Mouse (Mus musculus) embryonic facial prominence, embryonic 14.5 days (tissue): ENCODE results near the gene Frmpd4. TPM values are rescaled to one million over a fixed set of nuclear protein-coding genes. Genes with fewer than 3 reads are reported as not detected.

Experiments
- ATAC-seq: fragments of 200-750 bp; cut with Nextera tagmentation; 2 replicates; pipeline ENCODE4 v1.8.0; 2017; ENCODE audit warnings: low read depth, moderate number of reproducible peaks, moderate TSS enrichment
- DNase-seq: peaks from one replicate; pipeline ENCODE4 v3.0.0-alpha.2; 2015; ENCODE audit warnings: low spot score
- H3K27ac ChIP-seq: fragments of 300-500 bp; sonication (generic); replicated peaks from 2 replicates; pipeline ENCODE4 v1.5.1; 2014; ENCODE audit warnings: low read depth, mild to moderate bottlenecking, low read length, moderate library complexity
- H3K27me3 ChIP-seq: fragments of 300-500 bp; sonication (generic); replicated peaks from 2 replicates; pipeline ENCODE4 v1.6.1; 2014; ENCODE audit warnings: low read length; ENCODE audit not compliant: control insufficient read depth, insufficient read depth
- H3K36me3 ChIP-seq: fragments of 300-500 bp; sonication (generic); 2 replicates; pipeline ENCODE4 v1.6.1; 2014; ENCODE audit warnings: low read length, mixed read lengths; ENCODE audit not compliant: control insufficient read depth, insufficient read depth
- H3K4me1 ChIP-seq: fragments of 300-500 bp; sonication (generic); 2 replicates; pipeline ENCODE4 v1.6.1; 2014; ENCODE audit warnings: antibody characterized with exemption, low read length; ENCODE audit not compliant: control insufficient read depth, insufficient read depth
- H3K4me2 ChIP-seq: fragments of 300-500 bp; sonication (generic); 2 replicates; pipeline ENCODE4 v1.6.1; 2014; ENCODE audit warnings: low read depth, mild to moderate bottlenecking, low read length, moderate library complexity, mixed read lengths
- H3K4me3 ChIP-seq: fragments of 300-500 bp; sonication (generic); 2 replicates; pipeline ENCODE4 v1.5.1; 2014; ENCODE audit warnings: low read depth, mild to moderate bottlenecking, low read length
- H3K9ac ChIP-seq: fragments of 300-500 bp; sonication (generic); 2 replicates; pipeline ENCODE4 v1.6.1; 2014; ENCODE audit warnings: low read depth, mild to moderate bottlenecking, low read length, moderate library complexity, mixed read lengths
- H3K9me3 ChIP-seq: fragments of 300-500 bp; sonication (generic); 2 replicates; pipeline ENCODE4 v1.6.1; 2016; ENCODE audit warnings: low read length; ENCODE audit not compliant: control insufficient read depth
- WGBS: fragments of 180-500 bp; shearing (Covaris S2); extraction: QIAGEN DNeasy Blood & Tissue Kit; methylation state at CpG from one replicate; pipeline ENCODE4 v1.1.7; 2014; 5-methylcytosine and 5-hydroxymethylcytosine counted together
- polyA plus RNA-seq: library from polyadenylated mRNA; unstranded; fragments of >200 nt; fragmentation: Nextera tagmentation; extraction: Ambion mirVana; gene quantifications from 2 replicates; pipeline ENCODE4 v1.2.1, GENCODE M21; 2014

The Frmpd4 gene
- polyA plus RNA-seq = 0.50 and 0.72 TPM in 2 replicates

- H3K4me2 ChIP-seq = no peak within 1 kb of the TSS
- H3K36me3 ChIP-seq = no peaks in the 10 kb centered on the region
- no peak within 1 kb of the TSS for H3K27ac ChIP-seq
- H3K4me3 ChIP-seq = no peak within 1 kb of the TSS
- H3K4me1 ChIP-seq = no peaks in the 10 kb centered on the region
- ATAC-seq (no peak), DNase-seq (no peak)
- 75% methylated on average over 5 of the region's 5 CpGs for WGBS
- no peak within 1 kb of the TSS for H3K9ac ChIP-seq
- no peaks in the 10 kb centered on the region; the same call in 1 of the 2 replicates for H3K27me3 ChIP-seq
- H3K9me3 ChIP-seq = no peaks in the 10 kb centered on the region
Measured at GRCm38 (mm10) chrX:168577131-168577530, at the start of gene Frmpd4. Gene Frmpd4 (minus strand): TSS chrX:168577231.

- ATAC-seq (no peak), DNase-seq (no peak)
- no peaks in the 10 kb centered on the region for H3K36me3 ChIP-seq
- H3K4me1 ChIP-seq = no peaks in the 10 kb centered on the region
- H3K27me3 ChIP-seq = peaks cover 4% of the 10 kb centered on the region
- H3K27ac ChIP-seq = no peak overlapping the region
- no peak overlapping the region for H3K9ac ChIP-seq
- H3K9me3 ChIP-seq = no peaks in the 10 kb centered on the region
- WGBS = 56% methylated on average over 5 of the region's 5 CpGs
- H3K4me2 ChIP-seq = no peak overlapping the region
- H3K4me3 ChIP-seq = no peak overlapping the region
Measured at GRCm38 (mm10) chrX:168595193-168595592, 18.2 kb upstream of the Frmpd4 start.

- ATAC-seq (no peak), DNase-seq (no peak)
- Histone ChIP-seq H3K4me3 (no peak overlapping the region), H3K27ac (no peak overlapping the region), H3K9ac (no peak overlapping the region), H3K4me1 (no peaks in the 10 kb centered on the region), H3K9me3 (no peaks in the 10 kb centered on the region), H3K27me3 (no peaks in the 10 kb centered on the region; the same call in 1 of the 2 replicates), H3K4me2 (no peak overlapping the region), H3K36me3 (no peaks in the 10 kb centered on the region)
- WGBS = 70% methylated on average over 1 of the region's 1 CpGs
Measured at GRCm38 (mm10) chrX:168584303-168584702, 7.3 kb upstream of the Frmpd4 start.

GRCm38 (mm10) chrX:168571808-168572207, 5.2 kb downstream of the Frmpd4 start:
- H3K27me3 ChIP-seq = no peaks in the 10 kb centered on the region; the same call in 1 of the 2 replicates
- no peak overlapping the region for H3K4me2 ChIP-seq
- no peaks in the 10 kb centered on the region for H3K4me1 ChIP-seq
- no peak overlapping the region for H3K27ac ChIP-seq
- H3K36me3 ChIP-seq = no peaks in the 10 kb centered on the region
- no peak for ATAC-seq
- 64% methylated on average over 4 of the region's 4 CpGs for WGBS
- H3K9ac ChIP-seq = no peak overlapping the region
- H3K4me3 ChIP-seq = no peak overlapping the region
- no peaks in the 10 kb centered on the region for H3K9me3 ChIP-seq
- no peak for DNase-seq

GRCm38 (mm10) chrX:168569231-168569630, 7.8 kb downstream of the Frmpd4 start:
- WGBS = 83% methylated on average over 5 of the region's 5 CpGs
- Histone ChIP-seq H3K27me3 (no peaks in the 10 kb centered on the region), H3K9ac (no peak overlapping the region), H3K36me3 (no peaks in the 10 kb centered on the region), H3K27ac (no peak overlapping the region), H3K4me2 (no peak overlapping the region), H3K9me3 (no peaks in the 10 kb centered on the region), H3K4me3 (no peak overlapping the region), H3K4me1 (no peaks in the 10 kb centered on the region)
- ATAC-seq (no peak), DNase-seq (no peak)

GRCm38 (mm10) chrX:168505254-168505653, 71.8 kb downstream of the Frmpd4 start:
- Histone ChIP-seq H3K27me3 (no peaks in the 10 kb centered on the region), H3K36me3 (no peaks in the 10 kb centered on the region), H3K9me3 (0 out of 2 replicates have a peak, but pooled peaks cover 4% of the 10 kb centered on the region), H3K4me1 (no peaks in the 10 kb centered on the region), H3K9ac (no peak overlapping the region), H3K27ac (no peak overlapping the region), H3K4me2 (no peak overlapping the region), H3K4me3 (no peak overlapping the region)
- DNase-seq (no peak), ATAC-seq (no peak)
- 55% methylated on average over 1 of the region's 1 CpGs for WGBS

GRCm38 (mm10) chrX:168455233-168455632, 121.8 kb downstream of the Frmpd4 start:
- 90% methylated on average over 2 of the region's 2 CpGs for WGBS

GRCm38 (mm10) chrX:168431206-168431605, 145.8 kb downstream of the Frmpd4 start:
- H3K9me3 ChIP-seq = no peaks in the 10 kb centered on the region
- ATAC-seq (no peak), DNase-seq (peak; percentile 61)
- H3K27ac ChIP-seq = no peak overlapping the region
- WGBS = 74% methylated on average over 1 of the region's 1 CpGs
- H3K4me3 ChIP-seq = no peak overlapping the region
- no peak overlapping the region for H3K4me2 ChIP-seq
- H3K36me3 ChIP-seq = no peaks in the 10 kb centered on the region
- H3K4me1 ChIP-seq = no peaks in the 10 kb centered on the region
- peaks cover 10% of the 10 kb centered on the region; the same call in 1 of the 2 replicates for H3K27me3 ChIP-seq
- H3K9ac ChIP-seq = no peak overlapping the region

More at GRCm38 (mm10) chrX:168455233-168455632, 121.8 kb downstream of the Frmpd4 start:
- ATAC-seq (no peak), DNase-seq (no peak)
- Histone ChIP-seq H3K4me2 (no peak overlapping the region), H3K27ac (no peak overlapping the region), H3K4me3 (no peak overlapping the region), H3K9ac (no peak overlapping the region), H3K27me3 (no peaks in the 10 kb centered on the region), H3K9me3 (no peaks in the 10 kb centered on the region), H3K4me1 (no peaks in the 10 kb centered on the region), H3K36me3 (no peaks in the 10 kb centered on the region)

- 95% methylated on average over 4 of the region's 4 CpGs for WGBS
- DNase-seq (no peak), ATAC-seq (no peak)
- H3K9me3 ChIP-seq = no peaks in the 10 kb centered on the region
- no peaks in the 10 kb centered on the region for H3K4me1 ChIP-seq
- peaks cover 10% of the 10 kb centered on the region for H3K27me3 ChIP-seq
- H3K4me3 ChIP-seq = no peak overlapping the region
- H3K4me2 ChIP-seq = no peak overlapping the region
- H3K27ac ChIP-seq = no peak overlapping the region
- H3K36me3 ChIP-seq = no peaks in the 10 kb centered on the region
- no peak overlapping the region for H3K9ac ChIP-seq
Measured at GRCm38 (mm10) chrX:168429814-168430213, 147.2 kb downstream of the Frmpd4 start.
